Mouse (Mus musculus): ENCODE data around the gene Lst1. TPM values are rescaled to one million over a fixed set of nuclear protein-coding genes. Genes with fewer than 3 reads are reported as not detected.
"Not testable (repeated sequence)": the region's sequence is repeated elsewhere in the genome, so short reads cannot be mapped to it uniquely, and the experiment has no call there.

Gene Lst1
- total RNA-seq (2021): 1 to 10 TPM; 8.1 to 8.9 TPM

DNA sequence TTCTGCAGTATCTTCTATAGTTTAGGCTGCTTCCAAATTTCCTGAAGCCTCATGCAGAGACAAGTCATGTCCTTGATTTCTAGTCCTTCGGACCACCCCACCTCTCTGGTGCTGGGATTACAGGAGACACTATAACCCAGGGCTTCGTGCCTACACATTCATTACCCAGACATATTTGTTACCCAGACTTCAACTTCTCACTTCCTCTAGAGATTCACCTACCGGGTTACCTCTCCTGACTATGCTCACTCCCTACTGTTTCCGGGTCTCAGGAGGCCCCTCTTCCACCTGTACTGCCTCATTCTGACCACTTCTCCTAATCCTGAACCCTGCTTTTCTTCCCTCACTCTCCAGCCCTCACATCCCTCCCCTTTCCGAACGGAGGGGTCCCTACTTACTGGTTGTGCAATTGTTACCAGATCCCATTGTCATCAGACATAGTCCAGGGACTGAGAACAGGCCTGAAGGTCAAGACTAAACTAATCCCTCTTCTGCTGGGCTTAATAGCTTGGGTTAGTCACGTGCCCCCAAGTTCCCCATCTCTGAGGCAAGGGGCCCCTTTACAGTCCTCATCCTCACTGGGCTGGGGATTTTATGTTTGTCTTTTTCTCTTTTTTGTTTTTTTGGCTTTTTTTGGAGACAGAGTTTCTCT, at the start of gene Lst1:
Gene Lst1, minus strand, starts transcription at position 481 of the 652 bp plus-strand sequence.
- DNase-seq (ENCODE audit: extremely low spot score in 1 of 2, low spot score in 1 of 2): no peak

GRCm38 (mm10) chr17:35237504-35237903, 49.3 kb upstream of the Lst1 start:
- no peak for DNase-seq (ENCODE audit: extremely low spot score in 1 of 2, low spot score in 1 of 2)

GRCm38 (mm10) chr17:35236996-35237395, 48.8 kb upstream of the Lst1 start:
- no peak for DNase-seq (ENCODE audit: extremely low spot score in 1 of 2, low spot score in 1 of 2)

GRCm38 (mm10) chr17:35236390-35236746, 48.1 kb upstream of the Lst1 start:
- DNase-seq (ENCODE audit: extremely low spot score in 1 of 2, low spot score in 1 of 2): peak; percentile 100

DNA sequence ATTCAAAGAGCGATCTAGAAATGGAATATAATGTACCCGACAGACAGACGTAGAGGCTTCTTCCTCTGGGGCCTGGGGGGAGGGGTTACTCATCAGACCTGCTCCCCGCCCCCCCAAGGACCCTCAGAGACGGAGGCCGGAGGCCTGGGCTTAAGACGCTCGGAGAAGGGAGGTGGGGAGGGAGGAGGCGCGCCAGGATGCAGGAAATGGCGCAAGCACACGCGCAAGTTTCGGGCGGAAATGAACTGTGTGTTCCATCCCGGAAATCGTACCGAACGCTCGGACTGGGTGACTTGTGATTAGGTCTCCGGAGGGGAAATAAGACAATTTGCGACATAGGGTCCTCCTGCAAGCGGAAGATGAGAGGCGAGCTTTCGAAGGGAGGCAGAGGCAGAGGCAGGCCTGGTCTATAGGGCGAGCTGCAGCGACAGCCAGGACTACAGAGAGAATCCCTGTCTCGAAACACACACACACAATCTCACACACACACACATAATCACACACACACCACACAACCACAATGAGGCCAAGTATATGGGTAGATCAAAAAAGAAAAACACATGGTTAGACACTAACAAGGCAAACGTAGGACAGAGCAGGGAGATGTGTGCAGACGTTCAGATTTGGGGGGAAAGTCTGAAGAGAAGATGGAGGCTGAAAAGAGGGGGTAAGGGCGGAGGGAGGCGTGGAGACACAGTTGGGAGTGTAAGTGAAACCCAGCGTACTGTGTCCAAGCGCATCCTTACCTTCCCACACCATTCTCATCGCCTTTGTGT, 47.6 kb upstream of the Lst1 start, which contains the start of gene Nfkbil1:
Gene Nfkbil1, minus strand, starts transcription at position 179 of the 776 bp plus-strand sequence.
- DNase-seq (ENCODE audit: extremely low spot score in 1 of 2, low spot score in 1 of 2): peak; percentile 70 to 73

- DNase-seq (ENCODE audit: extremely low spot score in 1 of 2, low spot score in 1 of 2): no peak
Measured at GRCm38 (mm10) chr17:35234903-35235302, 46.7 kb upstream of the Lst1 start.

DNA sequence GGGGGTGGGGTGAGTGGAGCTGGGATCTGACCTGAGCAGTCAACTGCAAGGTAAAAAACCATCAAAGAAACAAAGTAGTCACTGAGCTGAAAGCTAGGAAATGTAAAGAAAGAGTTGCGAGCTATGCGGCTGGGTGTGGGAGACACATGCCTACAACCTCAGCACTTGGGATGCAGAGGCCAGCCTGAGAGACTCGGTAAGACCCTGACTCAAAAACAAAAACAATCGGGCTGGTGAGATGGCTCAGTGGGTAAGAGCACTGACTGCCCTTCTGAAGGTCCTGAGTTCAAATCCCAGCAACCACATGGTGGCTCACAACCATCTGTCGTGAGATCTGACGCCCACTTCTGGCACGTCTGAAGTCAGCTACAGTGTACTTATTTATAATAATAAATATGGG, 45.9 kb upstream of the Lst1 start:
- DNase-seq (ENCODE audit: extremely low spot score in 1 of 2, low spot score in 1 of 2): not testable (repeated sequence)

DNA sequence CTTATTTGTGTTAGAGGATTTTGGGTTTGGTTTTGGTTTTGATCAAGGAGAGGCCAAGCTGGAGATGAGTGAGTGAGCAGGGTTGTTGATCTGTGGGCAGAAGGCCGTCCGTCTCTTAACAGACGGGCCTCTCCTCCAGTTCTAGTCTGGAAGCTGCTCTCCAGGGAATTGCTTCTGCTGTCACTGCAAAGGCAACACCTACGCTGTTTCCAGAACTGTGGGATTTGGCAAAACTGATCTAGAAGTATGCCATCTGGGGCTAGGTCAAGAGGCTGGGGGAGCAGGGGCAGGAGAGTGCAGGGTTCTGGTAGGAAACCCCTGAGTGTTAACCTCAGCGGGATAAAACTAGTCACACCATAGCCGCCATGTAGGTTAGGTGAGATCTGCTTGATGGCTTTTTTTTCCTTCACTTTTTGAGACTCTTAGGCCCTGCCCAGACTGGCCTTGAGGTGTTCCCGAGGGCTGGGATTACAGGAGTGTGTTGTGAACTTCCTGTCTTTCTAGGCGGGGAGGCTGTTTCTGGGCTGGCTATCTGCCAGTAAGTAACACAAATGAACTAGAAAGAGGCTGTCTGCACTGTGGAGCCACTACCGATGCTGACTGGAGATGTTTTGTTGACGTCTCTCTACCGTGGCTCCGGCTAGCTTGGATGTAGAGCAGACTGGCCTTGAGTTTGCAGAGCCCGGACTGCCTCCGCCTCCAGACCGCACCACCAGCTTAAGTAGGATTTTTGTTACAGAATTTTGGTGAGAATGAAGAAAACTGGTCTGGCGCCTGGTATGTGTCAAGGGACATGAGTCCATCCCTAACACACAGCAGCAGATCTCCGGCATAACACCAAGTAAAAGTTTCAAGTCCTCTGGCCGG, 45.1 kb upstream of the Lst1 start, which contains the start of gene Atp6v1g2:
Gene Atp6v1g2, plus strand, starts transcription at position 547 of the 867 bp plus-strand sequence.
- DNase-seq (ENCODE audit: extremely low spot score in 1 of 2, low spot score in 1 of 2): no peak

GRCm38 (mm10) chr17:35232659-35233058, 44.4 kb upstream of the Lst1 start:
- no peak for DNase-seq (ENCODE audit: extremely low spot score in 1 of 2, low spot score in 1 of 2)

- DNase-seq (ENCODE audit: extremely low spot score in 1 of 2, low spot score in 1 of 2): peak; percentile 84 to 97
Measured at GRCm38 (mm10) chr17:35232043-35232442, 43.8 kb upstream of the Lst1 start.

DNA sequence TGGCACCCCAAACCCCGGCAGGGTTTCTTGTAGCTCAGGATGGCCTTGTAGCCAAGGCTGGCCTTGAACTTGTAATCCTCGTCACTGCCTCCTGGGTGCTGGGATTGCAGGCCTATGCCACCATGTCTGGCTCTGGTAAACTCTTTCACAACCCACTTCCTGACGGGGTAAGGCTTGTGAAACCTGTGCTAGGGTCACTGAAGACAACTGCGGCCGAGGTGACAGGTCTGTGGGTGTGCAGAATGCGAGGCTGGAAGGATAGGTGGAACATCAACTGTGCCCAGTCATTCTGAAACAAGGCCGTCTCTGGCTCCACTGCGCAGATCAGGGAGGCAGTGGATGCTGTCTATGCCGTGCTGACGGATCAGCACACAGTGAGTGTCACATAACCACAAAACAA, 42.8 kb upstream of the Lst1 start:
- DNase-seq (ENCODE audit: extremely low spot score in 1 of 2, low spot score in 1 of 2): no peak

- DNase-seq (ENCODE audit: extremely low spot score in 1 of 2, low spot score in 1 of 2): no peak
Measured at GRCm38 (mm10) chr17:35226561-35227046, 38.4 kb upstream of the Lst1 start.

DNA sequence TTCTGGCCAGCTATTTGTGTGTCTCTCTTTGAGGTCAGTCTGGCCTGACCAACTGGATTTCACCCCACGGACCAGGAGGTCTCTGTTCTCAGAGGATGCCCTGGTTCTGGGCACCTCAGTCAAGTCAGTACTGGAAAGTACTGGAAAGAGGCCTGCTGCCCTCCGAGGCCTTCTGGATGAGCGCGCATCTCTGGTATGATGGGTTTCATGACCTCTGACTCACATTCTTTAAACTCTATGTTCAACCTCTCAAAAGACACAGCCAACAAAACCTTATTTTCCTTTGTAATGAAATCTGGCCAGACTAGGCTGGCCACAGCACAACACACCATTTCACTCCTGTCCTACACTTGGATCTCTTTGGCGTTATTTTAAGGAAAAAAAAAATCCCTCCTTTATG, 37.2 kb upstream of the Lst1 start:
- no peak for DNase-seq (ENCODE audit: extremely low spot score in 1 of 2, low spot score in 1 of 2)

DNA sequence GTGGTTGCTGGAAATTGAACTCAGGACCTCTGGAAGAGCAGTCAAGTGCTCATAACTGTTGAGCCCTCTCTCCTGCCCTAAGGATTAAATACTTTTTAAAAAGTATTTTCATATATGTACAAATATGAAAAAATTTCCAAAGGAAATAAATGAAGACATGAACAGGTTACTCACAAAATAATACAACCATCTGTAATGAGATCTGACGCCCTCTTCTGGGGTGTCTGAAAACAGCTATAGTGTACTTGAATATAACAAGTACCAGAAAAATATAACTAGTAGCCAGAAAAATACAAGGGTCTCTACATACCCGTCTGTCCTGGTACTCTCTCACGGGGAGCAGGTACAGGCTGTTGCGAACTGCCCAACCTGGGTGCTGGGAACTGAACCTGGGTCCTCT, 36.4 kb upstream of the Lst1 start:
- DNase-seq (ENCODE audit: extremely low spot score in 1 of 2, low spot score in 1 of 2): no peak

GRCm38 (mm10) chr17:35222299-35222698, 34.1 kb upstream of the Lst1 start:
- no peak for DNase-seq (ENCODE audit: extremely low spot score in 1 of 2, low spot score in 1 of 2)

- no peak for DNase-seq (ENCODE audit: extremely low spot score in 1 of 2, low spot score in 1 of 2)
Measured at GRCm38 (mm10) chr17:35220156-35220952, 32.1 kb upstream of the Lst1 start, which contains the start of gene Gm16181. Gm16181 (plus strand) TSS chr17:35220834.

DNA sequence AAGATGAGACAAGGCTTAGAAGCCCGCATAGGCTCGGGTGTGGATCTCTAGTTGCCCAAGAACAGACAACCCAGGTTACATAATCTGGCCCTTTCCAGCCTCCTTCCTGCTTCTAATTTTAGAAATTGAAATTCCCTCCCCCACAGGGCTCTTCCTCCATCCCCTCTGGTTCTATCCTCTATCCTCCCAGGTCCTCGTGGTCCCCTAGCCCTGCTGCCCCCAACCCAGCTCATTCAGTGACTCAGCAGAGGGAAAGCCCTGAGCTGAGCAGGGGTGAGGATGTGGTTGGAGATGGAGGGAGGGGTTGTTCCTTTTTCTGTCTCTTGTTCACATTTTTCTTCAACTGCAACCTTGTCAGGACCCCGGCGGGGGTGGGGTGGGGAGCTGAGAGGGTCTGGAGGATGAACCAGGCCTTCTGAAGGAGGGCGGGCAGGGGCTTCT, 31.4 kb upstream of the Lst1 start:
- DNase-seq (ENCODE audit: extremely low spot score in 1 of 2, low spot score in 1 of 2): no peak

DNA sequence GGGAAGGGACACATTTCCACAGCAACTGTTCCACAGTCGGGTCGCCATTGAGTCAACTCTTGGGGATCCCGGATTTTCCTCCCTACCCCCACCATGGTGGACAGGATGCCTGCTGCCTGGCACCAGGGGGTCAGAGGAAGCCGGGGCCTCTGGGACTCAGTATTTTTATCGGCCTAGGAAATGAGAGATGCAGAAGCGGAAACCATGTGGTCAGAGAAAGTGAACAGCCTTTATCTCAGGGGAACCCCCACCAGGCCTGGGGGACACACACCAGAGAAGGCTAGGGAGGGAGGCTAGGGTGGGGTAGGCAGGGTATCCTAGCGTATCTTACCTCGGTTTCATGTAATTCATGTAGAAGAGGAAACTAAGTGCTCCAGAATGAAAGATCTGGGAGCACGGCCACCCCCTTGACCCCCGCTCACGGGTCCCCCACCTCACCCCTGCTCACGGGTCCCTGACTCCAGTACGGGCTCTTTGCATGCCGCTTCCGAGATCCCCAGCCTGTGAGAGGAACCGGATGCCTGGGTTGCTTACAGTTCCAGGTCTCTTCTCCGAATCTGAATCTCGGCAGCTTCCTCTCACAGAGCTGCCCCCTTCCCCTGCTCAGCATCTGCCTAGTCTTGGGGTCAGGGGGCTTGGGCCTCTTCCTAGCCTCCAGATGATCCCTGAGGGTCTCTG, 30.4 kb upstream of the Lst1 start:
- no peak for DNase-seq (ENCODE audit: extremely low spot score in 1 of 2, low spot score in 1 of 2)

DNA sequence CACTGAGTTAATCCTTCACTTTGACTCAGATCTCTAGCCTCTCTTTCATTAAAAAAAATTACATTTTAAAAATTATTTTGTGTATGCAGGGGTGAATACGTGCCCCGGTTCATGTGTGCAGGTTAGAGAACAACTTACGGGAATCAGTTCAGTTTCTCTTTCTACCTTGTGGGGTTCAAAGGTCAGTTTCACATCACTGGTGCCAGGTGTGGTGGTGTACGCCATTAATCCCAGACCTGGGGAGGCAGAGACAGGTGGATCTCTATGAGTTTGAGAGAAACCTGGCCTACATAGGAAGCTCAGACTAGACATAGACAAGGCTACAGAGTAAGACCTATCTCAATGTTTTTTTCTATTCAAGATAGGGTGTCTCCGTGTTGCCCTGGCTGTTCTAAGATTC, 24.8 kb upstream of the Lst1 start:
- no peak for DNase-seq (ENCODE audit: extremely low spot score in 1 of 2, low spot score in 1 of 2)

All from layer of hippocampus, postnatal 25 days (tissue).